Mouse (Mus musculus): ENCODE results near the gene Tcf12. TPM values are rescaled to one million over a fixed set of nuclear protein-coding genes. Genes with fewer than 3 reads are reported as not detected.

Tcf12 gene
- total and polyA plus RNA-seq, 2 experiments from 2014 or later = 32.4 to 71.5 TPM

- no peaks in the 10 kb centered on the region for H3K9me3 ChIP-seq (ENCODE audit: low read length)
- H3K9ac ChIP-seq = no peak overlapping the region
- no peak overlapping the region for H3K4me2 ChIP-seq (ENCODE audit: low read depth)
- DNase-seq (no peak), ATAC-seq (no peak)
- H3K4me1 ChIP-seq (ENCODE audit: insufficient read depth) = no peaks in the 10 kb centered on the region
- WGBS = 35% methylated on average over 4 of the region's 4 CpGs
- peak; percentile 42 for TF ChIP-seq CTCF (IDR thresholded peaks at IDR 0.05; ENCODE audit: low read depth)
- H3K36me3 ChIP-seq (ENCODE audit: insufficient read depth) = no peaks in the 10 kb centered on the region
- no peaks in the 10 kb centered on the region; the same call in 1 of the 2 replicates for H3K27me3 ChIP-seq (ENCODE audit: insufficient read depth, low read length)
- H3K27ac ChIP-seq (ENCODE audit: low read depth, low read length) = no peak overlapping the region
- H3K4me3 ChIP-seq (ENCODE audit: low read depth, low read length) = no peak overlapping the region
Observed at GRCm38 (mm10) chr9:71812402-71812801, 299.3 kb downstream of the Tcf12 start.

GRCm38 (mm10) chr9:71811404-71811803 is 300.3 kb downstream of the Tcf12 start:
- no peak overlapping the region for H3K4me3 ChIP-seq (ENCODE audit: low read depth, low read length)
- 82% methylated on average over 5 of the region's 5 CpGs for WGBS
- no peak overlapping the region for H3K9ac ChIP-seq
- no peak overlapping the region for H3K27ac ChIP-seq (ENCODE audit: low read depth, low read length)
- H3K27me3 ChIP-seq (ENCODE audit: insufficient read depth, low read length) = no peaks in the 10 kb centered on the region; the same call in 1 of the 2 replicates
- no peak for ATAC-seq
- H3K9me3 ChIP-seq (ENCODE audit: low read length) = no peaks in the 10 kb centered on the region
- H3K4me2 ChIP-seq (ENCODE audit: low read depth) = no peak overlapping the region
- DNase-seq = no peak
- H3K4me1 ChIP-seq (ENCODE audit: insufficient read depth) = no peaks in the 10 kb centered on the region
- TF ChIP-seq CTCF (IDR thresholded peaks at IDR 0.05; ENCODE audit: low read depth) = no peak
- no peaks in the 10 kb centered on the region for H3K36me3 ChIP-seq (ENCODE audit: insufficient read depth)

- Histone ChIP-seq H3K9me3 (ENCODE audit: low read length) (no peaks in the 10 kb centered on the region), H3K4me1 (ENCODE audit: insufficient read depth) (no peaks in the 10 kb centered on the region), H3K9ac (no peak overlapping the region), H3K4me3 (ENCODE audit: low read depth, low read length) (no peak overlapping the region), H3K4me2 (ENCODE audit: low read depth) (no peak overlapping the region), H3K27me3 (ENCODE audit: insufficient read depth, low read length) (no peaks in the 10 kb centered on the region; the same call in 1 of the 2 replicates), H3K27ac (ENCODE audit: low read depth, low read length) (no peak overlapping the region), H3K36me3 (ENCODE audit: insufficient read depth) (no peaks in the 10 kb centered on the region)
- TF ChIP-seq CTCF (IDR thresholded peaks at IDR 0.05; ENCODE audit: low read depth) = no peak
- ATAC-seq (no peak), DNase-seq (no peak)
- 73% methylated on average over 2 of the region's 2 CpGs for WGBS
Observed at GRCm38 (mm10) chr9:71810723-71811122, 300.9 kb downstream of the Tcf12 start.

- Histone ChIP-seq H3K9ac (no peak overlapping the region), H3K36me3 (ENCODE audit: insufficient read depth) (no peaks in the 10 kb centered on the region), H3K4me2 (ENCODE audit: low read depth) (peak overlapping the region; percentile 13; the same call in 1 of the 2 replicates), H3K9me3 (ENCODE audit: low read length) (no peaks in the 10 kb centered on the region), H3K4me3 (ENCODE audit: low read depth, low read length) (no peak overlapping the region), H3K27me3 (ENCODE audit: insufficient read depth, low read length) (no peaks in the 10 kb centered on the region; the same call in 1 of the 2 replicates), H3K4me1 (ENCODE audit: insufficient read depth) (no peaks in the 10 kb centered on the region), H3K27ac (ENCODE audit: low read depth, low read length) (no peak overlapping the region)
- peak; percentile 59 for TF ChIP-seq CTCF (IDR thresholded peaks at IDR 0.05; ENCODE audit: low read depth)
- ATAC-seq = no peak
- 45% methylated on average over 11 of the region's 11 CpGs for WGBS
- DNase-seq = peak; percentile 14
Observed at GRCm38 (mm10) chr9:71808640-71809254, 302.9 kb downstream of the Tcf12 start.

GRCm38 (mm10) chr9:71807801-71808200 is 303.9 kb downstream of the Tcf12 start:
- no peak overlapping the region for H3K9ac ChIP-seq
- H3K9me3 ChIP-seq (ENCODE audit: low read length) = no peaks in the 10 kb centered on the region
- no peak overlapping the region for H3K27ac ChIP-seq (ENCODE audit: low read depth, low read length)
- no peak overlapping the region for H3K4me3 ChIP-seq (ENCODE audit: low read depth, low read length)
- 66% methylated on average over 4 of the region's 4 CpGs for WGBS
- no peaks in the 10 kb centered on the region for H3K4me1 ChIP-seq (ENCODE audit: insufficient read depth)
- H3K4me2 ChIP-seq (ENCODE audit: low read depth) = no peak overlapping the region
- H3K27me3 ChIP-seq (ENCODE audit: insufficient read depth, low read length) = no peaks in the 10 kb centered on the region; the same call in 1 of the 2 replicates
- no peak for TF ChIP-seq CTCF (IDR thresholded peaks at IDR 0.05; ENCODE audit: low read depth)
- DNase-seq (no peak), ATAC-seq (no peak)
- H3K36me3 ChIP-seq (ENCODE audit: insufficient read depth) = no peaks in the 10 kb centered on the region

GRCm38 (mm10) chr9:71806422-71806805 is 305.3 kb downstream of the Tcf12 start:
- DNase-seq (peak; percentile 77), ATAC-seq (peak; percentile 56)
- H3K36me3 ChIP-seq (ENCODE audit: insufficient read depth) = no peaks in the 10 kb centered on the region
- 10% methylated on average over 2 of the region's 2 CpGs for WGBS
- TF ChIP-seq CTCF (IDR thresholded peaks at IDR 0.05; ENCODE audit: low read depth) = peak; percentile 95
- H3K9ac ChIP-seq = no peak overlapping the region
- H3K4me2 ChIP-seq (ENCODE audit: low read depth) = no peak overlapping the region
- no peak overlapping the region for H3K4me3 ChIP-seq (ENCODE audit: low read depth, low read length)
- H3K27ac ChIP-seq (ENCODE audit: low read depth, low read length) = no peak overlapping the region
- H3K4me1 ChIP-seq (ENCODE audit: insufficient read depth) = no peaks in the 10 kb centered on the region
- no peaks in the 10 kb centered on the region for H3K9me3 ChIP-seq (ENCODE audit: low read length)
- no peaks in the 10 kb centered on the region; the same call in 1 of the 2 replicates for H3K27me3 ChIP-seq (ENCODE audit: insufficient read depth, low read length)

- 78% methylated on average over 6 of the region's 6 CpGs for WGBS
- H3K9ac ChIP-seq = no peak overlapping the region
- no peak for TF ChIP-seq CTCF (IDR thresholded peaks at IDR 0.05; ENCODE audit: low read depth)
- no peak overlapping the region for H3K4me3 ChIP-seq (ENCODE audit: low read depth, low read length)
- no peaks in the 10 kb centered on the region; the same call in 1 of the 2 replicates for H3K27me3 ChIP-seq (ENCODE audit: insufficient read depth, low read length)
- ATAC-seq (no peak; the same call in 1 of the 2 replicates), DNase-seq (no peak)
- H3K9me3 ChIP-seq (ENCODE audit: low read length) = no peaks in the 10 kb centered on the region
- no peak overlapping the region for H3K27ac ChIP-seq (ENCODE audit: low read depth, low read length)
- no peaks in the 10 kb centered on the region for H3K4me1 ChIP-seq (ENCODE audit: insufficient read depth)
- no peaks in the 10 kb centered on the region for H3K36me3 ChIP-seq (ENCODE audit: insufficient read depth)
- H3K4me2 ChIP-seq (ENCODE audit: low read depth) = no peak overlapping the region
Observed at GRCm38 (mm10) chr9:71805646-71806421, 305.8 kb downstream of the Tcf12 start.

All from forebrain, postnatal 0 days (tissue).